Mouse (Mus musculus) skeletal muscle tissue, adult 2 months (tissue): ENCODE measurements around the gene Ciao2b.

Experiments
- DNase-seq: peaks from one replicate; pipeline ENCODE4 v3.0.0-alpha.2; 2012; ENCODE audit warnings: low read depth, low spot score

Ciao2b gene

GRCm38 (mm10) chr8:104620765-104621164, 21.0 kb downstream of the Ciao2b start:
- DNase-seq = no peak

GRCm38 (mm10) chr8:104613119-104613518, 28.6 kb downstream of the Ciao2b start:
- peak; percentile 47 for DNase-seq

GRCm38 (mm10) chr8:104611613-104612012, 30.2 kb downstream of the Ciao2b start:
- no peak for DNase-seq

GRCm38 (mm10) chr8:104610185-104610766, 31.5 kb downstream of the Ciao2b start:
- DNase-seq = no peak

GRCm38 (mm10) chr8:104609222-104609621, 32.5 kb downstream of the Ciao2b start:
- DNase-seq = peak; percentile 77

GRCm38 (mm10) chr8:104607944-104608343, 33.8 kb downstream of the Ciao2b start:
- DNase-seq = peak; percentile 88

- no peak for DNase-seq
Measured at GRCm38 (mm10) chr8:104606329-104606728, 35.4 kb downstream of the Ciao2b start.

- DNase-seq = no peak
Measured at GRCm38 (mm10) chr8:104603245-104603593, 38.5 kb downstream of the Ciao2b start.

GRCm38 (mm10) chr8:104602468-104603244, 39.1 kb downstream of the Ciao2b start:
- DNase-seq = peak; percentile 76

- no peak for DNase-seq
Measured at GRCm38 (mm10) chr8:104601941-104602371, 39.8 kb downstream of the Ciao2b start.

- DNase-seq = no peak
Measured at GRCm38 (mm10) chr8:104601386-104601785, 40.4 kb downstream of the Ciao2b start.

GRCm38 (mm10) chr8:104598496-104598895, 43.3 kb downstream of the Ciao2b start:
- no peak for DNase-seq

- peak; percentile 40 for DNase-seq
Measured at GRCm38 (mm10) chr8:104597656-104598055, 44.1 kb downstream of the Ciao2b start.

GRCm38 (mm10) chr8:104595773-104596536, 45.8 kb downstream of the Ciao2b start:
- DNase-seq = no peak

- no peak for DNase-seq
Measured at GRCm38 (mm10) chr8:104594611-104595362, 47.0 kb downstream of the Ciao2b start.

GRCm38 (mm10) chr8:104593536-104594325, 48.0 kb downstream of the Ciao2b start:
- DNase-seq = no peak

- DNase-seq = no peak
Measured at GRCm38 (mm10) chr8:104592566-104592965, 49.2 kb downstream of the Ciao2b start.

- DNase-seq = no peak
Measured at GRCm38 (mm10) chr8:104591856-104592255, 49.9 kb downstream of the Ciao2b start.

- DNase-seq = peak; percentile 92
Measured at GRCm38 (mm10) chr8:104591133-104591834, 50.5 kb downstream of the Ciao2b start, which contains the start of gene Pdp2. Gene Pdp2 (plus strand): TSS chr8:104591451.

GRCm38 (mm10) chr8:104590284-104590683, 51.5 kb downstream of the Ciao2b start:
- no peak for DNase-seq
